Mouse (Mus musculus) thymus, postnatal 14 days (tissue): ENCODE measurements around the gene H3f3b.
"Not testable (repeated sequence)": the region's sequence is repeated elsewhere in the genome, so short reads cannot be mapped to it uniquely, and the experiment has no call there.

Experiments used
- DNase-seq: peaks from one replicate; pipeline ENCODE4 v3.0.0; 2021

Gene H3f3b

DNA sequence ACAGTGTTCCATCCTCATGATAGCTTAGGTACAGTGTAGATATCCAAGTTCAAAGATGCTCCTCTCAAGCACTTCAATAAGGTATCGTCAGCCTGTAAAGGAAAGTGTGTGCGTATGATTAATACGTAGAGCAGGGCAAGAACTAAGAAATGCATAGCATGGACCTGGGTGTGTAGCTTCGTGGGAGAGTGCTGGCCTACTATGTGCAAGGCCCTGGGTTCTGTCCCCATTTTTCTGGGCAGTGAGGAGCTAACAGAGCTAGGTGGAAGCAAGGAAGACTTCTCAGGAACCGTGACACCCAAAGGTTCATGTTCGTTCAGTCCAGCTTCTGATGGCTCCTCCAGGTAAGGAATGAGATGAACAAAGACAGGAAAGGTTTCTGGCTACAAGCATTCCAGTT lies 17.4 kb upstream of the H3f3b start:
- DNase-seq, result no peak

DNA sequence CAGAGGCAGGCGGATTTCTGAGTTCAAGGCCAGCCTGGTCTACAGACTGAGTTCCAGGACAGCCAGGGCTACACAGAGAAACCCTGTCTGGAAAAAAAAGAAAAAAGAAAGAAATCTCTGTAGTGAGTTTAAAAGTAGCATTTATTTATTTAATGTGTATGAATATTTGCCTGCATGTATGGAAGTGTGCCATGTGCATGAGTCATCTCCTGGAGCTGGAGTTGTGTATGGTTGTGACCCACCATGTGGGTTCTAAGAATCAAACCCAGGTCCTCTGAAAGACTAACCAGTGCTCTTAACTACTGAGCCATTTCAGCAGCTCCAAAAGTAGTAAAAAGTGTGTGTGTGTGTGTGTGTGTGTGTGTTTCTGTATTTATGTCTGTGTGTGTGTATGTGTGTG lies 15.5 kb upstream of the H3f3b start:
- no peak for DNase-seq

DNA sequence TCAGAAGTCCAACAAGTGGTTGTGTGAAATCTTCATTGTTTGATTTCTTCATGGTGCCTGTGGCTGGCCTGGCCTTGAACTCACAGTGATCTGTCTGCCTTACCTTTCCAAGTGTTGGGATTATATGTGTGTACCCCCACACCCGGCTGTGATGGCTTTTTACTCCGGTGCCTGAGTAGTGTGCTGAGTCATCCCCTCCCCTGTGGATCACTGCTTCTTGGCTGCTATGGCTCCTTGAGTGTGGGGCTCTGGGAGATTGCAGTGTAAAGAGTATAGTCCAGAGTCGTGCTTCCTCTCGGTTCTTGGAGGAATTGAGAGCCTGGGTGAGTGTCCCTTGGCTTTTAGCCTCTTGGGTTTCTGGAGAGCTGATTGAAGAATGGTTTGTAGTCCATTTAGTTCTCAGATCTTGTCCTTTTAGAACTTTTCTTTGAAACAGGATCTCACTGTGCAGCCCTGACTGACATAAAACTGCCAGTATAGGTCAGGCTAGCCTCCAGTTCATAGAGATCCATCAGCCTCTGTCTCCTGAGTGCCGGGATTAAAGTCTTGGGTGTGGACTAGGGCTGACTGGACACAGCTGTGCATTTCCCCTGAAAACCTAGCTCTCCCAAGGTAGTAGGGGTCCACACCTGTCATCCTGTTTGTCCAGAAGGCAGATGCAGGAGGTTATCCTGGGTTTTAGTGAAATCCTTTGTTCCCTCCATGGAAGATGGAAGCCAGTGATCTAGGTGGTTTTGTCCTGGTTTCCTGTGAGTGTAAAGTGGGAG lies 14.8 kb upstream of the H3f3b start:
- DNase-seq, result no peak

DNA sequence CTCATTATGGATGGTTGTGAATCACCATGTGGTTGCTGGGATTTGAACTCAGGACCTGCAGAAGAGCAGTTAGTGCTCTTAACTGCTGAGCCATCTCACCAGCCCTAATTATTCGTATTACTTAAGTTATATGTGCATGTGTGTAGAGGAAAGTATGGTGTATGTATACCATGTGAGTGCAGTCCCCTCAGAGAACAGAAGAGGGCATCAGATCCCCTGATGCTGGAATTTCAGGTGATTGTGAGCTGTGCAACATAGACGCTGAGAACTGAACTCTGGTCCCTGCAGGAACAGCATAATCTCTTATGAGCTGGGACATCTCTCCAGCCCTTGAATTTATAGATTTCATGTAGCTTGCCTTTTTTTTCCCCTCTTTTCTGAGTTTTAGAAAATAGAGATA lies 14.1 kb upstream of the H3f3b start:
- DNase-seq, result no peak

GRCm38 (mm10) chr11:116040593-116040992 lies 12.8 kb upstream of the H3f3b start:
- DNase-seq, result no peak

DNA sequence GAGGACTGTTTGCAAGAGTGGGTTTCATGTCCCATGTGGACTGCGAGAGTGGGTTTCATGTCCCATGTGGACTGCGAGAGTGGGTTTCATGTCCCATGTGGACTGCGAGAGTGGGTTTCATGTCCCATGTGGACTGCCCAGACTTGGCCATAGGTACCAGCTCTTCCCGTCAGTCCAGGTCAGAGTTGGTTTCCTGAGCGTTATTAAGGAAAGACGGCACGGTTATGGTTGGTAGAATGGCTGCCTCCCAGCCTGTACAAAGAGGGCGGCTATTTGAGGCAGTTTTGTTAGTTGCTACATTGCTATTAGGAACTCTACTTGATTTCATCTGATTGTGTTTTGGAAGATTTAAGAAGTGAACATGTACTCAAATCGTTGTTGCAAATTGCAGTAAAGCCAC lies 10.1 kb upstream of the H3f3b start:
- DNase-seq, result no peak

DNA sequence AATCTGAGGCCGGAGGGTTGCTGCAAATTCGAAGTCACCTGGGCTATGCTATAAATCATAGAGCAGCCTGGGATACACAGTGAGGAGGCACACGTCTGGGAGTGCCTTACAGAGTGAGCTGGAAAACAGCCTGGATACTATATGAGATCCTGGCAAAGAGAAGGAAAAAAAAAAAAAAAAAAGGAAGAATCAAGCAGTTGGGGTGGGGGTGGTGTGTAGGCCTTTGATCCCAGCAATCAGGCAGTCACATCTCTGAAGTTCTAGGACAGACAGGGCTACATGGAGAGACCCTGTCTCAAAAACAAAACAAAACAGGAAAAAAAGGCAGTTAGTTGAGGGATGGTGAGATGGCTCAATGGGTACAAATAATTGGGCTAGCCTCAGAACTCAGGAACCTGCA lies 8.9 kb upstream of the H3f3b start:
- no peak for DNase-seq

GRCm38 (mm10) chr11:116034584-116034983 lies 6.8 kb upstream of the H3f3b start:
- DNase-seq, result no peak

GRCm38 (mm10) chr11:116030898-116031845 lies 3.4 kb upstream of the H3f3b start:
- peak; percentile 47 for DNase-seq

- DNase-seq, result peak; percentile 96
Measured at GRCm38 (mm10) chr11:116030088-116030897, 2.5 kb upstream of the H3f3b start, which contains the start of gene Unk. TSS of gene Unk (plus strand) at chr11:116030322.

DNA sequence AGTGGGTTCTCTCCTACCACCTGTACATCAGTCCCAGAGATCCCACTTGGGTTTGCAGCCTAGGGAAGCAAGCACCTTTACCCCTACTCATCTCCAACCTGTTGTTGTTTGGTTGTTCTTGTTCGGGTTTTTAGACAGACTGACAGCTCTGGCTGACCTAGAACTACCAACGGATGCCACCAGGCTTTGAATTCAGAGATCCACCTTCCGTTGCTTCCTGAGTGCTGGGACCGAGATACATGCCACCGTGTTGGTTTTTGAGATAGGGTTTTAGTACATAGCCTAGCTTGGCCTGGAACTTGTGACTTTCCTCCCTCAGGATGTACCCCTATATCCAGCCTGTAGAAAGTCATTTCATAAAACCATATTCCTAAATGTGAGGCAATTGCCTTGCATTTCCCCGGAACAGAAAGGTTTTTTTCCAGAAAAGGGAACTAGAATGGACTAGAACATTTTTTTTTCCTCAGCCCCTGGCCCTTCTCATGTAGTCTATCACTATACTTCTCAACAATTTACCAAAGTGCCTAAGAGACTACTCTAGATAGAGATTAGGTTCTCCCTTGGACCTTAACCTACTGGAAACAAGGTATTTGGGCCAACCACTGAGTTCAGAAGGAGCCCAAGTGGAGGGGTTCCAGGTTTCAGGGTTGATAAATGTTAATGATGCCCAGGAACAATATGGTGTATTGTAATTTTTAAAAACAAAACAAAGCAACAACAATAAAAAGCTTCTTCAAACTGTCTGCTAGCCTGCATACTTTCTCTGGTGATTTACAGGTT lies 1.5 kb upstream of the H3f3b start:
- DNase-seq, result no peak

GRCm38 (mm10) chr11:116028177-116028865 lies 559 bp upstream of the H3f3b start:
- no peak for DNase-seq

GRCm38 (mm10) chr11:116025056-116025845 lies 2.5 kb downstream of the H3f3b start:
- no peak for DNase-seq

- peak; percentile 96 for DNase-seq
Measured at GRCm38 (mm10) chr11:116024356-116024808, 3.4 kb downstream of the H3f3b start.

DNA sequence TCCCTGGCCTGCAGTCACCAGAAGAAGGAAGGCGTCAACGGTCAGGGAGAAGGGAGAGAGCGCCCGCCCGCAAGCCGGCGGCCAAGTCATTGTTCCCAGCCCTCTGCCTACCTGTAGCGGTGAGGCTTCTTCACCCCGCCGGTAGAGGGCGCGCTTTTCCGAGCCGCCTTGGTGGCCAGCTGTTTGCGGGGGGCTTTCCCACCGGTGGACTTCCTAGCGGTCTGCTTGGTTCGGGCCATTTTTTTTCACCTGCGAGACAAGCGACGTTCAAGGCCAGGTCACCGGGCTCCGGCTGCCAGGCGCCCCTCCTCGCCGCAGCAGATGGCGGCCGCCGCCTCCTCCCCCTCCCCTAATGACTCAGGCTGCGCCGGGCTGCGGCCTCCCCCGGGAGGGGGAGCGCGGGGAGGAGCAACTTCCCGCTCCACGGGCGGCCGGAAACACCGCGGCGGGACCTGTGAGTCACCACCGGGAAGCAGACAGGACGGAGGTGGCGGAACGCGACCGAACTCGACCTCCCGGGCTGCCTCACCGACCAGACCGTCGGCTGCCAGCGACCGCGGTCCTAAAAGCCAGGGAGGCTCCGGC lies 3.9 kb downstream of the H3f3b start:
- peak; percentile 89 for DNase-seq

DNA sequence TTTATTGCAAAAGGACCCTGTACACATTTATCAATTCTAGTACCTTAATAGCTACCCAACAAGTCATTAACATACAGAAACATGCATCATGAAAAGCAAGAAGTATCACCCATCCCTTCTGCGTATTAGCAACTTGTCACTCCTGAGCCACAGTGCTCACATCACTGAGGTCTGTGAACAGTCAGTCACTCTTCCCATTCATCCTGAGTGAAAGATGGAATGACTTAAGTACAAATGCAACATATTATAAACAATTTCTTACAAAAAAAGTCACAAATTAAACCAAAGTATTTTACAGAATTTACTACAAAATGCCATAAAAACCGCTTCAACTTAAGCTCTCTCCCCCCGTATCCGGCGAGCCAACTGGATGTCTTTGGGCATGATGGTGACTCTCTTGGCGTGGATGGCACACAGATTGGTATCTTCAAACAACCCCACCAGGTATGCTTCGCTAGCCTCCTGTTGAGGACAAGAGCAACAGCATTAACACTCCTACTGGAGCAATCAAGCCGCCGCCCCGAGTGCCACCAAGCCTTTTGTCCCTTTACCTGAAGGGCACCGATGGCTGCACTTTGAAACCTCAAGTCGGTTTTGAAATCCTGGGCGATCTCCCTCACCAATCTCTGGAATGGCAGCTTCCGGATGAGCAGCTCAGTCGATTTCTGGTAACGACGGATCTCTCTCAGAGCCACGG lies 4.5 kb downstream of the H3f3b start:
- not testable (repeated sequence) for DNase-seq

- DNase-seq, result no peak
Measured at GRCm38 (mm10) chr11:116022256-116022780, 5.4 kb downstream of the H3f3b start.

DNA sequence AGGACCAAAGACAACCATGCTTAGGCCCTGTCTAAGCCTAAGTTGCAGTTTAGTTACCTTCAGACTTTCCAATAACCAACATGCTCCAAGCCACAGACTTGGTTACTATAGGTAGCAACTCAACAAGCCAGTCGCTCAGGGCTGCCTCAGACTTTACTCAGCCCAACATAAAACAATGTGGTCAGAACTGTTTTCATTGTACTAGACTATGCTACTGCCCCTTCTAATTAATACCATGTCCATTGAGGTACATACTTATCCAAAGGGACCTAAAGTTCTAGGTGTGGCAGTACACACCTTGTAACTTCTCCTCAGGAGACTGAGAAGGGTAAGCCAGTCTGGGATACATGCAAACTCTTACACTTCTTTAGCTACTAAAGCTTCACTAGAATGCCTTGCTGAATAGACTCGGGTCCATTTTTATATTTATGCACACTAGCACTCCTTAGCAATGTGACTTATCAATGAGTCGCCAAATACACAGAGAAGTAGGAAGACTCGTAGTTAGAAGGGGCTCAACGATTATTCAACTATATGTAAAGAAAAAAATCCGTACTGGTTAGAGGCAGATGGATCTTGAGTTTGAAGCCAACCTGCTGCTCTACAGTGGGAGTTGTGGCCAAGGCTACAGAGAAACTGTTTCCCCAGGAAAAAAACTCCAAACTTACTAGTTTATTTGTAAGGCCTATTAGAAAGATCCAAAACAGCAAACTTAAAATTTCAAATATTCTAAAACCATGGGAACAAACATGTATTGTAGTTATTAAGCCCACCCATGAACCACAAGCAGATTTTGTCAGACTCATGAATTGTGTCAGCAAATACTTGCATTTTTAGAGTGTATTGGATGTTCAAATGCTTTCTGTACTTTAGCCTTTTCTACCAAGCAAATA lies 6.2 kb downstream of the H3f3b start:
- no peak for DNase-seq
